In the genomic region with DNA sequence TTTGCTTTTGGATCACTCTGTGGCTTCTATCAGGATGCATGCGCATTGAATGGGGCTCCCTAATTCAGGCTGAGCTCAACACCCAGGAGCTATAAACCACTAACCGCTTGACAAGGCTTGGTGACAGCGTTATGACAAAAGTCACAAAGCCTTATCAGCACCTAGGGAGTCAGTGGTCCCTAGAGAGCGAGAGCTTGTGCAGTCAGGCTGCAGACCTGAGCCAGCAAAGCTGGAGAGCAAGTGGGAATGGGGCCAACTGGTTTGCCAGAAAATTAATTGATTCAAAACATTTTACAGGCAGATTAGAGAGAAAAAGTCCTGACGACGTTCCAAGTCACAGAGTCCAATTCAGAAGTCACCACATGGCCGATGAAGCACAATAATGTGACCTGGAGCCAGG, we compare ENCODE assay signal across 9 mouse cellular contexts. TPM values are rescaled to one million over a fixed set of nuclear protein-coding genes. Genes with fewer than 3 reads are reported as not detected.
DNase-seq lines count a peak whose midpoint lies in the region; ATAC-seq lines count a peak whose summit lies in the region.
"Had no signal": no experiment of that assay in that cellular context is flagged by ENCODE, and none has a peak within 500 bp of the region (broad histone marks: within the 10 kb centered on the region; RNA-seq: fewer than 3 reads in every experiment).

No protein-coding gene starts in this region.

- H3K9me3 ChIP-seq in forebrain, embryonic 13.5 days (replicated peaks), result no peaks in the 10 kb centered on the region
- no peaks in the 10 kb centered on the region for H3K9me3 ChIP-seq in forebrain, embryonic 11.5 days (ENCODE audit: control insufficient read depth, low read length)
- no peaks in the 10 kb centered on the region for H3K9me3 ChIP-seq in midbrain, embryonic 13.5 days
- H3K9me3 ChIP-seq: limb, embryonic 15.5 days had no signal

- ATAC-seq in forebrain, embryonic 13.5 days, result peak; percentile 68; the same call in 1 of the 2 replicates
- no peak for ATAC-seq in forebrain, embryonic 11.5 days (replicated peaks; ENCODE audit: low FRiP score)
- ATAC-seq in midbrain, embryonic 13.5 days, result peak; percentile 61

- H3K4me1 ChIP-seq in forebrain, embryonic 13.5 days, result peaks cover 17% of the 10 kb centered on the region
- H3K4me1 ChIP-seq in forebrain, embryonic 11.5 days (replicated peaks; ENCODE audit: control insufficient read depth, insufficient read depth, low read length), result no peaks in the 10 kb centered on the region
- peaks cover 12% of the 10 kb centered on the region for H3K4me1 ChIP-seq in midbrain, embryonic 13.5 days (replicated peaks)

- H3K27ac ChIP-seq in forebrain, embryonic 13.5 days, result peak overlapping the region; percentile 20; the same call in 1 of the 2 replicates
- no peak overlapping the region for H3K27ac ChIP-seq in forebrain, embryonic 11.5 days (ENCODE audit: low read depth, low read length)
- H3K27ac ChIP-seq in midbrain, embryonic 13.5 days, result peak overlapping the region; percentile 44; the same call in 1 of the 2 replicates
- H3K27ac ChIP-seq: limb, embryonic 15.5 days had no signal

- H3K9ac ChIP-seq in forebrain, embryonic 13.5 days, result no peak overlapping the region
- H3K9ac ChIP-seq in forebrain, embryonic 11.5 days (ENCODE audit: low read length), result no peak overlapping the region
- H3K9ac ChIP-seq in midbrain, embryonic 13.5 days (replicated peaks), result no peak overlapping the region
- H3K9ac ChIP-seq: limb, embryonic 15.5 days had no signal

- 49% methylated on average over 7 of the region's 7 CpGs for WGBS in forebrain, embryonic 13.5 days
- 78% methylated on average over 7 of the region's 7 CpGs for WGBS in forebrain, embryonic 11.5 days
- WGBS in midbrain, embryonic 13.5 days, result 51% methylated on average over 7 of the region's 7 CpGs

- DNase-seq in forebrain, embryonic 11.5 days (ENCODE audit: low spot score), result no peak
- peak; percentile 36 for DNase-seq in adipocyte (ENCODE audit: low spot score)
- peak; percentile 67 for DNase-seq in heart, adult 18-20 months
- peak; percentile 56 for DNase-seq in kidney, adult 11 months
- no peak for DNase-seq in embryo, embryonic 10 days (ENCODE audit: low spot score)
- DNase-seq in left cerebral cortex, postnatal 36 days (ENCODE audit: low spot score in 2 of 2), result no peak

- intact Hi-C loops in left cerebral cortex, postnatal 36 days (cut with DNase I), result no loop called here

- peaks cover 35% of the 10 kb centered on the region for H3K36me3 ChIP-seq in forebrain, embryonic 13.5 days (ENCODE audit: poor library complexity, severe bottlenecking)
- peaks cover under 1% of the 10 kb centered on the region; the same call in 1 of the 2 replicates for H3K36me3 ChIP-seq in forebrain, embryonic 11.5 days (ENCODE audit: control insufficient read depth, insufficient read depth, low read length)
- H3K36me3 ChIP-seq in midbrain, embryonic 13.5 days, result peaks cover 41% of the 10 kb centered on the region

- no peak overlapping the region for H3K4me3 ChIP-seq in forebrain, embryonic 13.5 days
- no peak overlapping the region for H3K4me3 ChIP-seq in forebrain, embryonic 11.5 days (ENCODE audit: low read depth, low read length)
- H3K4me3 ChIP-seq in midbrain, embryonic 13.5 days (replicated peaks), result no peak overlapping the region
- H3K4me3 ChIP-seq: limb, embryonic 15.5 days had no signal

- no peak overlapping the region for H3K4me2 ChIP-seq in forebrain, embryonic 13.5 days
- H3K4me2 ChIP-seq in forebrain, embryonic 11.5 days (ENCODE audit: low read depth, low read length, severe bottlenecking), result no peak overlapping the region
- no peak overlapping the region for H3K4me2 ChIP-seq in midbrain, embryonic 13.5 days (replicated peaks)
- H3K4me2 ChIP-seq: limb, embryonic 15.5 days had no signal

- H3K27me3 ChIP-seq in forebrain, embryonic 13.5 days, result no peaks in the 10 kb centered on the region
- no peaks in the 10 kb centered on the region for H3K27me3 ChIP-seq in forebrain, embryonic 11.5 days (ENCODE audit: control insufficient read depth, insufficient read depth, low read length)
- H3K27me3 ChIP-seq in midbrain, embryonic 13.5 days, result no peaks in the 10 kb centered on the region
- H3K27me3 ChIP-seq: limb, embryonic 15.5 days had no signal

RNA-seq across cellular contexts. Expression of gene Prep, which starts 37.1 kb away (rescaled TPM):
- 18.3 and 20.3 TPM in 2 replicates for polyA plus RNA-seq in forebrain, embryonic 13.5 days (2015; fragmentation: Nextera tagmentation; extraction: Ambion mirVana)
- 27.6 and 28.8 TPM in 2 replicates for polyA plus RNA-seq in forebrain, embryonic 11.5 days (2014; fragmentation: Nextera tagmentation; extraction: Ambion mirVana)
- total RNA-seq in heart, adult 18-20 months (2021), result 10 to 100 TPM; 12.3 to 12.5 TPM
- 23.0 and 25.0 TPM in 2 replicates for polyA plus RNA-seq in midbrain, embryonic 13.5 days (2015; fragmentation: Nextera tagmentation; extraction: Ambion mirVana)
- total RNA-seq in left cerebral cortex, postnatal 36 days (2021), result 1 to 10 TPM; 8.9 to 9.0 TPM

Comparison
In these comparisons a context has a peak if more than half of its experiments do, and no peak if none do; other contexts are left out.
1. DNase-seq: peak in adipocyte (single experiment), heart, adult 18-20 months (2 of 2) and kidney, adult 11 months (single experiment); none in forebrain, embryonic 11.5 days (single experiment), embryo, embryonic 10 days (single experiment) and left cerebral cortex, postnatal 36 days (0 of 2).